Mouse (Mus musculus) common myeloid progenitor, adult 5-6 weeks (primary cell): ENCODE data around the gene Mfsd11. TPM values are rescaled to one million over a fixed set of nuclear protein-coding genes. Genes with fewer than 3 reads are reported as not detected.
"Not testable (repeated sequence)": the region's sequence is repeated elsewhere in the genome, so short reads cannot be mapped to it uniquely, and the experiment has no call there.

ENCODE experiments used
- ATAC-seq: replicated peaks from 2 replicates; pipeline ENCODE4 v1.8.0; 2016; ENCODE audit warnings: low read depth, mild to moderate bottlenecking, moderate TSS enrichment, inconsistent platforms; ENCODE audit not compliant: poor library complexity, severe bottlenecking
- total RNA-seq: library from RNA; stranded (forward); fragments of 200-1000, 187-1606 nt; gene quantifications from 2 replicates; pipeline ENCODE4 v1.2.3, GENCODE M21; 2017

The Mfsd11 gene
- total RNA-seq, 1 experiment from 2014 or later, result 5.4 TPM

- no peak for ATAC-seq
Measured at GRCm38 (mm10) chr11:116819932-116820593, 32.2 kb upstream of the Mfsd11 start.

- ATAC-seq, result no peak
Measured at GRCm38 (mm10) chr11:116821057-116821940, 30.9 kb upstream of the Mfsd11 start.

- no peak for ATAC-seq
Measured at GRCm38 (mm10) chr11:116822215-116822614, 30.0 kb upstream of the Mfsd11 start.

- ATAC-seq, result no peak
Measured at GRCm38 (mm10) chr11:116822626-116823025, 29.6 kb upstream of the Mfsd11 start.

GRCm38 (mm10) chr11:116823255-116823654 is 29.0 kb upstream of the Mfsd11 start:
- no peak for ATAC-seq

GRCm38 (mm10) chr11:116823885-116824284 is 28.4 kb upstream of the Mfsd11 start:
- ATAC-seq, result not testable (repeated sequence)

- no peak for ATAC-seq
Measured at GRCm38 (mm10) chr11:116825230-116825629, 27.0 kb upstream of the Mfsd11 start.

GRCm38 (mm10) chr11:116826550-116827504 is 25.4 kb upstream of the Mfsd11 start:
- ATAC-seq, result no peak

- ATAC-seq, result peak; percentile 63
Measured at GRCm38 (mm10) chr11:116827534-116828165, 24.6 kb upstream of the Mfsd11 start, which contains the start of gene Mxra7. Gene Mxra7 (minus strand): TSS chr11:116828046.

- ATAC-seq, result no peak
Measured at GRCm38 (mm10) chr11:116832172-116832685, 20.0 kb upstream of the Mfsd11 start.

GRCm38 (mm10) chr11:116834954-116835353 is 17.3 kb upstream of the Mfsd11 start:
- ATAC-seq, result no peak

GRCm38 (mm10) chr11:116836283-116836682 is 16.0 kb upstream of the Mfsd11 start:
- ATAC-seq, result 0 out of 2 replicates have a peak, but pooled peaks have one; percentile 17

GRCm38 (mm10) chr11:116837441-116837840 is 14.8 kb upstream of the Mfsd11 start:
- no peak for ATAC-seq

GRCm38 (mm10) chr11:116838936-116839335 is 13.3 kb upstream of the Mfsd11 start:
- no peak for ATAC-seq

- no peak for ATAC-seq
Measured at GRCm38 (mm10) chr11:116839601-116840000, 12.6 kb upstream of the Mfsd11 start.

- no peak for ATAC-seq
Measured at GRCm38 (mm10) chr11:116840748-116841147, 11.5 kb upstream of the Mfsd11 start.

GRCm38 (mm10) chr11:116842531-116843260 is 9.5 kb upstream of the Mfsd11 start:
- ATAC-seq, result peak; percentile 39
